Mouse (Mus musculus) MEL-GATA-1-ER (cell line): ENCODE measurements around the gene Gm8122.
"Not testable (repeated sequence)": the region's sequence is repeated elsewhere in the genome, so short reads cannot be mapped to it uniquely, and the experiment has no call there.

Experiments
- DNase-seq: peaks from one replicate; pipeline ENCODE4 v3.0.0-alpha.2; 2012; ENCODE audit warnings: low read depth; ENCODE audit errors: extremely low read depth

Gm8122 gene

DNA sequence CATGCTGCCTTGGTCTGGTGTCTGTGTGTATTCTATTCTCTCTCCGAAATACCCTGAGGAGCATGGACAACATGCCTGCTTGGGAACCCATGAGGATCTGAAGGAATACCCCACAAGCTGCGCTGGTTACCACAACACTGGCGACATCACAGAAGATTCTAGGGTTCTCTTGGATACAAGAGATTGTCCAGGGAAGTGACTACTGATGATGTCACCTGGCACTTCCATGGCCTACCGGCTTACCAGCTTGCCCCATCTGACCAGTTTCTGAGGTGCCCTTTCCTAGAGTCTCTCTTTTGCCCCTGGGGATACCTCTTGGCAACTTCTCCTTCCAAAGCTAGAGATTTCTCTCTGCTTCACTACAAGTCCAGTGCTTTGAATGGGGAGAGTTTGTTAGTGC, at the start of gene Gm8122:
Gm8122 (minus strand) TSS at position 101 of the 400 bp plus-strand sequence.
- DNase-seq: not testable (repeated sequence)

DNA sequence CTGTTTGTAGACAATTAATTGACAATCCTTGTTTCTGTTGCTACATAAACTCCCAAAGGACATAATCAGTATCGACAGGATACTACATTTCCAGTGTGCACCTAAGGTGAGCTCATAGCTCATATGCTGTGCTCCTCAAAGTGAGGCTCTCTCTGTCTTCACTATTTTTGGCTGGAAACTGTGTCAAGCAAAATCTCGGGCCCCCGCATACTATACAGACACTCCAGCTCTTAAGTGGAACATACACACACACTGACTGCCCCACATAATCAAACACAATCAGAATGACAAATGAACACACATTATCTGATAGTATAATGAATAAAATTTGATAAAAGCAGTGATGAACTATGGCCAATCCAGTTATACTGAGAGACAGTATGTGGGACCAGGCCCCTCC, 43.6 kb upstream of the Gm8122 start:
- not testable (repeated sequence) for DNase-seq

DNA sequence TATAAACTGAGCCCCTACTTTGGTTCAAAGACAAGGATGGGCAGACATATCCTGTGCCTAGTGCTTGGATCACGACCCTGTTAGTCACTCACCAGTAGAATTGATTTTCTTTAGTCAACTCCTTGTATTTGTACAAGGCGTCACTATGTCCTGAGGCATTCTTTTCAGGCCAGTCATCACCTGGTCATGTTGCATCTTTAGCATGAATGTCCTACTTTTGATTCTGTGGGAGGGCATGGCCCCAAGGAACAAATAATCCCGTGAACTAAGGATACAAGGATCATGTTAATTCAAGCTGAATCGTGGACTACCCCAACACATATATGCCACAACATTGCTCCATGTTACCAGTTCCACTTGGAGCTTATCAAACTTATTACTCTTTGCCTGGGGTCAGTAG, 43.0 kb upstream of the Gm8122 start:
- not testable (repeated sequence) for DNase-seq

DNA sequence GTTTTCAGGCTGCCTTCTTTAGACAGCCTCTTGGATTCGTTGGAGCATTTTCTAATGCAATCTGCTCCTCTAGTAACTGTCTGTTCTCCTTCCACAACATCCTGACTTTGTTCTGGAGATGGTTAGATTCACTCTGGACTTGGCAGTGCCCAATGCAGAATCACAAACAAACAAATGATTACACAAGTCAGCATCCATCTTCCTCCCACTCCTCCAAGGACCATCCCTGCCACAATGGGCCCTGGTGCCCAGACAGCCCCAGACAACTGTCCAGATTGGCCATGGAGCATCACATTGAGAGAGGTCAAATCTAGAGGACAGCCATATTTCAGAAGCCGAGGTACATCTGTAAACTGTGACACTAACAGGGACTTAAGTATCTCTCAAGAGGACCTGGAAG, 42.4 kb upstream of the Gm8122 start:
- DNase-seq: not testable (repeated sequence)

DNA sequence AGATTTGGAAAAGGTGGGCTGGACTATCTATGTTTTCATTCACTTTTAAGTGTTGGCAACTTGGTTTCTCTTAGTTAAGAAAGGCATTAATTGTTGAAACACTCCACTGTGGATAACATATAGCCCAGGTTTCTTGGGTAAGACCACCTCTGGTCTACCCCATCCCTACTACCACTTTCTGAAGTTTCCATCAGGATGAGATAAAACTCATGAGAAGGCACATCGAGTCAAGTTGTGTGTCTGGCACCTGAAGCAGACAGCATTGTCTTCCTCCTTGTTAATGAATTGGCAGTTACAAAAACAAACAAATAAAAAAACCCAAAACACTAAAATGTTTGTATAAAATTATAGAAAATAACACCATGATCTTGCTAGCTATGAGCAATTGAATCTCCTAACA, 40.6 kb upstream of the Gm8122 start:
- DNase-seq: not testable (repeated sequence)

DNA sequence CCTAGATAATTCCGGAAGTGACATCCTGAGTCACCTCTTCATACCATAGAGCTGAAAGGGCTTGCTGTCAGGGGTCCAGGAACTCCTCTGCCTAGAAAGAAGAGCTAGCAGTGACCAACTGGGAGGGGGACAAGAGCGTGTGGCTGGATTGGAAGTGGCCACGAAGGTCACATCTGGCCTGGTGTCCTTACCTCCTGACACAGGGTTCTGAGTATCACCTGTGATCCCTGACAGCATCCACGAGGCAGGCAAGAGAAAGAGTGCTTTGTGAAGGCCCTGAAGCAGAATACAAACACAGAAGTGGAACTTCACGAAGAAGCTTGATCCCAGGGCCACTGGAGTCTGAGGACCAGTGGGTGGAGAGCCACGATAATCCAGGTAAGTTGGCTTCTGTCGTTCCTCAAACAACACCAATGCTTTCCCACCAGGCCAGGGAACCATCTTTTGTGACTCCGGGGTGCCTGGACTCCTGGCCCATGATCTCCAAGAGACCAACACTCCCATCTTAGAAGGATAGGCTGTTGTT, 39.9 kb upstream of the Gm8122 start, which contains the start of gene Gm9732:
Gm9732 (plus strand) TSS at position 51 of the 526 bp plus-strand sequence.
- not testable (repeated sequence) for DNase-seq

DNA sequence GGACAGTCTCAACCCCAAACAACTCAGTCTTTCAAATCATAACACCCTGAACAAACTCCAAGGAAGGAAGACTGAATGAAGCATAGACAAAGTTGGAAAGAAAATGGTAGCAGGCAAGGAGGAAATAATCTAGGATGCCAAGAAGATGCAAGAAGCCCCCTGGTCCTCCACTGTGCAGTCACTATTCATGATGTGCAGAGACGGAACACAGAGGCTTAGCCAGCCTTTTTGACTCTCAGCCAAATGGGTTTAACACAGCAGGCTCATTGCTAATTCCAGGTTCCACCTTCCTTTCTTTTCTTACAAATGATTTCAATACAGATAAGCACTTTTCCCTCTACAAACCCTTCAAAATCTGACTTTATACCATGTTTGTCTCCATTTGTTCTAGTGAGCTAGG, 38.1 kb upstream of the Gm8122 start:
- not testable (repeated sequence) for DNase-seq

DNA sequence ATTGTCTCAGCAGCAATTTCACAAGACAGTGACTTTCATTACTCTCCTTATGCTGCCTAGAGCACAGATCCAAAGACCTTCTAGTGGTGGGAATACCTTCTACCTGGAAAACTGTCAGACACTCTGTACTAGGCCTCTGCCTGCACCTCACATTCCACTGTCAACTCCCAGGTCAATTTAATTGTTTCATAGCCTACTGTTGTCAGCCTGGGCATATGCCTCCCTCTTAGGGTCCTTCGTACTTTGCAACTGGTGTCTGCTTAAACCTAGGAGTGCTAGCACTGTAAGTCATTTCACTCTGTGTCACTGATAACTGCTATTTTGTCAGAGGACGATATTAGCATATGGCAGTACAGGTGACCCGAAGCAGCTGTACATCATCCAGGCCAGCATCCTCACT, 34.1 kb upstream of the Gm8122 start:
- not testable (repeated sequence) for DNase-seq

DNA sequence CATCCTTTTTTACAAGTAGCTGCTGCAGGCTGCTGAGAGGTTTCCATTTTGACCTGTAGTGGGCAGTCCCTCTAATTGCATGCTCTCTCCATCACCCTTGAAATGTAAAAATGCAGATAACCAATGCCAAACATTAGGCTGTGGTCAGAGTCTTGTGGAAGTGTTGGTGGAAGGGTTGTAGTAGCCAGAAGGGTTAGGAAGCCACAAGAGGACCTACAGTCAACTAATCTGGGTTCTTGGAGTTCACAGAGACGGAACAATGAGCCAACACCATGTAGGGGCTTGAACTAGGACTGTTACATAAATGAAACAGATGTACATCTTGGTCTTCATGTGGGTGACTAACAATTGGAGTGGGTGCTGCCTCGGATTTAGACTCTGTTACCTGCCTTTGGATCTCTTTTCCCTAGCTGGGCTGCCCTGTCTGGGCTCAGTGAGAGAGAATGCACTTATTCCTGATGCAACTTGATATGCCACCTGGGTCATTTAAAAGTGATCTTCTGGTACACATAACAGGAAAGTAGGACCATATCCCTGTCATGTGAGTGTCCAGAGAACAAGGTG, 33.5 kb upstream of the Gm8122 start:
- DNase-seq: not testable (repeated sequence)

DNA sequence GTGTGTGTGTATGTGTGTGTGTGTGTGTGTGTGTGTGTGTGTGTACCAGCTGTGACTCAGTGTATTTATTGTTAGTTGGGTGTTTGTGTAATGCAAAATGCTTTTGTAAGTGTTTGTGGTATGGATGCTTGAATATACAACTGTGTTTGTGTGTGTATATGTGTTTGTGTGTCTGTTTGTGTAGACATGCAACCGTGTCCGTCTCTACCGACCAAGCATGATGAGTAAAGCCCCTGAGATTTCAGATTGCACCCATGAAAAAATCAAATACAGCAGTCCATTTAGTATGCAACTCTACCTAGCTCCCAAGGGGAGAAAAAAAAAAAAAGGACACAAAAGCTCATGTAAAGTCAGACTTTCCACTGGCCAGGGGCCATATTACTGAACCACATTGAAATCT, 28.3 kb upstream of the Gm8122 start:
- DNase-seq: not testable (repeated sequence)

DNA sequence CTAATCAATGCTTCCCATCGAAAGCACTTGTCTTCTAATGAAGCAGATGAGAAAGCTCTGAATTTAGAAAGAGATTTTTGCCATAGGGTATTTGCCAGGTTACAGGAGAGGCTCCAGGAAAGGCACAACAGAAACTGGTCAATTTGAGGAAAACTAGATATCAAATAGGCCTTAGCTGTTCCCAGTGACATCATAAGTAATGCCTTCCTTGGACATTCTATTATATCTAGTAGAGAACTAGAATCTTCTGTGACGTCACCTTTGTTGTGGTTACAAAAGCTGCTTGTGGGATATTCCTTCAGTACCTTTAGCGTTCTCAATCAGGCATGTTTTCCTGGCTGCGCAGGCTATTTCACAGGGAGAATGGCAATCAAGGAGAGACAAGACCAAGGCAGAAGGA, 23.2 kb upstream of the Gm8122 start, which contains the start of gene Gm8126:
Gm8126 (plus strand) TSS at position 301 of the 400 bp plus-strand sequence.
- DNase-seq: not testable (repeated sequence)

DNA sequence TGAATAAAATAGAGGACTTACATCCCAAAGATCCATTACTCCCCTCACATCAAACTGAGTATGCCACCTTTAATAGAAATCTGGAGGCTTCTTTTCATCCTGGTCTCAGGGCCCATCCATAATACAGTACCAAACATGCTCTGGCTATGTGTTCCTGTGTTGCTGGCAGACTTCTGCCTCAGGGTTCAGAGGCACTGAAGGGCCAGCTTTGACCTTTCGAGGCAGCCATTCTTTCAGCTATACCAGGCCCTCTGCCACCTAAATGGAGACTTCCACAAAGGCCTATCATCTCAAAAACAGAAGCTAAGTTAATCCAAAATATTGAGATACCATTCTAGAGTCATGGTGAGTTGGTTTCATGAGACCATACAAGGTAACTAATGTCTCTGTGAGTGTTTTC, 21.4 kb upstream of the Gm8122 start:
- not testable (repeated sequence) for DNase-seq

DNA sequence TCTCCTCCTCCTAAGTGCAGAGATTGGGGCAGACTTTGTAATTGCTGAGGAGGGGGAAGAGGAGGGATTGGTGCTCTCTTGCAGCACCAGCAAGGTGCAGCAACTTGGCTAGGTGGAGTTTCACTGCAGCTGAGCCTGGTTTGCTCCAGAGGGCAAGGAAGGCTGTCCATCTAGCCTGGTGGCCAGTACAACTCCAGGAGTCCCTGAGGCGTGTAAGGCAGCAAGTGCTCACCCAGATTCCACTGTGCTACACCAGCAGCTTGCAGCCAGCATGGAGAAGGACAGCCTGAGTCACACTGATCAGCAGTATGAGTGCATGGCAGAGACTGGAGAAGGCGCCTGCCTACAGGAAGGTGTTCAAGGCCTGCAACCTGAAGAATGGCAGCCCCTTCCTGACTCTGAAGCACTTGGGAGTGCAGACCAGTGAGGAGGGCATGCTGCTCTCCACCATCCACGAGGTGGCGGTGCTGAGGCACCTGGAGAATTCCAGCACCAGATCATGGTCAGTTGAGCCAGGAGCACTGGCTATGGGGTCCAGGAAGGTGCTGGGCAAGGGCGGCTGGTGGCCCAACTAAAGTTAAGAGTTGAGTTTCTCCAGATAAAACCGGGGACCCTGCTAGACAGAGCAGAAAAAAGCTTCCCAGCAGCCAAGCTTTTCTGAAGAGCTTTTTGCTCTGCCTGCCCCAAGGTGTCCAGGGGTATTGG, 15.6 kb upstream of the Gm8122 start:
- DNase-seq: not testable (repeated sequence)

DNA sequence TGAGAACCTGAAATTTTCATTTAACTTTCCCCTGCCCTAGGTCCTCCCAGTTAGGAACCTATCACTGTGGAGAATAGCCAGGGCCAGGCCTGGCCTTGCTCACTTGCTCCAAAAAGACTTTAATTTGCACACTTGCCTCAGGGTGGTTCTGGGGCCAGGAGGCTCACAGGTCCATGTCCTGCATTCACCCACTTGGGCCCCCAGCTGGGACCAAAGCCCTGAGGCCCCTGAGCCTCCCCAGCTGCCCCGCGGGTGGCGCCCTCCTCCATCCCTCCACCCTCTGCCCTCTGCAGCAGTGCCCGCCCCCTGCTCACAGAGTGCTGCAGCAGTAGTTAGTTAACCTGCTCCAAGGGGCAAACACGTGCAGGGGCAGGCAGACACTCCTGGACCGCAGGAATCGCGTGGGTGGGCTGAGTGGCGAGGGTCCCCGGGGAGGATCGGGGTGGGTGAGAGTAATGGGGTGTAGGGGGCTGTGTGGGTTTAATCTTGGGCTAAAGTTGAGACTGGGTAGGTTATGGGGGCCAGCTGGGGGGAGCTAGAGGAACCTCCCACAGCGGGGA, 14.6 kb upstream of the Gm8122 start:
- DNase-seq: not testable (repeated sequence)

DNA sequence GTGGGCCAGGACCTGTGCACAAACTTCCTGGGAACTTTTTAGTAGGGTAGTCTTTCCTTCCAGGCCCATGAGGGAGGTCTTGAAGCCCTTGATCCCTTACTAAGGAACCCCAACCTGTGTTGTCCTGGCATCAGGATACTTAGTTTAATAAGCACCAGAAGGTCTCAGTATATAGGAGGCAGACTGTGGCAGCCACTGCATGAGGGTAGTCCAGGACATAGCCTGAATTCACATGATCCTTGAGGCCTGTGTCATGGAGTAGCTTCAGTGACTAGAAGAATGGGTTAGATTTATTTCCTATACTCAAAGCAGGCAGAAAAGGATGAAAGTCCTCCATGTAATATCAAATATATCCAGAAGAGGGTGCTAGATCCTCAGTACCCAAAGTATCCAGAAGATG, 2.7 kb upstream of the Gm8122 start:
- DNase-seq: not testable (repeated sequence)
